Mouse (Mus musculus) lung, adult 2 months (tissue): Measurements from ENCODE around the gene Ecm2.

ENCODE experiments used
- CTCF ChIP-seq: fragments of 200-500 bp; IDR thresholded peaks from 2 replicates; pipeline ENCODE4 v1.5.1; 2011; ENCODE audit warnings: mild to moderate bottlenecking, low read length, control low read depth; ENCODE audit not compliant: insufficient read depth
- POLR2A ChIP-seq: fragments of 200-500 bp; IDR thresholded peaks from 2 replicates; pipeline ENCODE4 v1.6.1; 2011; ENCODE audit warnings: low read depth, mild to moderate bottlenecking, control low read depth, low read length, borderline replicate concordance; ENCODE audit errors: extremely low read depth

GRCm38 (mm10) chr13:49469002-49469401, 35.6 kb upstream of the Ecm2 start:
- TF ChIP-seq POLR2A = no peak
- TF ChIP-seq CTCF = no peak
